Mouse (Mus musculus) heart, embryonic 14.5 days (tissue): ENCODE measurements around the gene Cks1b. TPM values are rescaled to one million over a fixed set of nuclear protein-coding genes. Genes with fewer than 3 reads are reported as not detected.

Source experiments
- ATAC-seq: fragments of 200-750 bp; cut with Nextera tagmentation; 2 replicates; pipeline ENCODE4 v1.8.0; 2017; ENCODE audit warnings: low read depth, moderate TSS enrichment; ENCODE audit not compliant: insufficient number of reproducible peaks, insufficient read depth, low FRiP score
- H3K27ac ChIP-seq, 2 experiments: fragments of 200-500 bp in 1 of 2; fragments of 300-500 bp in 1 of 2; sonication (generic) in 1 of 2; replicated peaks in 1 of 2; 2 replicates each; pipeline ENCODE4 v1.5.1; 2012 to 2014; ENCODE audit warnings: low read depth in 2 of 2, low read length in 2 of 2, control low read depth in 1 of 2, mild to moderate bottlenecking in 1 of 2, mixed read lengths in 1 of 2; ENCODE audit not compliant: control insufficient read depth in 1 of 2, insufficient read depth in 1 of 2
- H3K27me3 ChIP-seq: fragments of 300-500 bp; sonication (generic); 2 replicates; pipeline ENCODE4 v1.6.1; 2014; ENCODE audit warnings: mild to moderate bottlenecking, low read length, control low read depth; ENCODE audit not compliant: control insufficient read depth, insufficient read depth
- H3K36me3 ChIP-seq: fragments of 300-500 bp; sonication (generic); 2 replicates; pipeline ENCODE4 v1.6.1; 2014; ENCODE audit warnings: mild to moderate bottlenecking, control low read depth, low read length, mixed read lengths; ENCODE audit not compliant: control insufficient read depth, insufficient read depth
- H3K4me1 ChIP-seq, 2 experiments: fragments of 200-500 bp in 1 of 2; fragments of 300-500 bp in 1 of 2; sonication (generic) in 1 of 2; 2 replicates each; pipeline ENCODE4 v1.6.1; 2012 to 2014; ENCODE audit warnings: low read length in 2 of 2, control low read depth in 1 of 2, mixed read lengths in 1 of 2; ENCODE audit not compliant: control insufficient read depth in 2 of 2, insufficient read depth in 2 of 2
- H3K4me2 ChIP-seq: fragments of 300-500 bp; sonication (generic); 2 replicates; pipeline ENCODE4 v1.6.1; 2014; ENCODE audit warnings: mild to moderate bottlenecking, low read length
- H3K4me3 ChIP-seq, 2 experiments: fragments of 200-500 bp in 1 of 2; fragments of 300-500 bp in 1 of 2; sonication (generic) in 1 of 2; 2 replicates each; pipeline ENCODE4 v1.5.1; 2012 to 2014; ENCODE audit warnings: low read length in 2 of 2, mild to moderate bottlenecking in 2 of 2, control low read depth in 1 of 2, low read depth in 1 of 2, moderate library complexity in 1 of 2; ENCODE audit not compliant: control insufficient read depth in 1 of 2, insufficient read depth in 1 of 2
- H3K9ac ChIP-seq: fragments of 300-500 bp; sonication (generic); 2 replicates; pipeline ENCODE4 v1.6.1; 2014; ENCODE audit warnings: mild to moderate bottlenecking, low read length
- H3K9me3 ChIP-seq: fragments of 300-500 bp; sonication (generic); 2 replicates; pipeline ENCODE4 v1.6.1; 2016; ENCODE audit warnings: low read length, control low read depth; ENCODE audit not compliant: control insufficient read depth
- WGBS: fragments of 180-500 bp; shearing (Covaris S2); extraction: QIAGEN DNeasy Blood & Tissue Kit; methylation state at CpG from one replicate; pipeline ENCODE4 v1.1.7; 2014; 5-methylcytosine and 5-hydroxymethylcytosine counted together
- polyA plus RNA-seq: library from polyadenylated mRNA; unstranded; fragments of >200 nt; fragmentation: Nextera tagmentation; extraction: Ambion mirVana; gene quantifications from 2 replicates; pipeline ENCODE4 v1.2.1, GENCODE M21; 2014

The Cks1b gene
- 354 and 368 TPM in 2 replicates for polyA plus RNA-seq

DNA sequence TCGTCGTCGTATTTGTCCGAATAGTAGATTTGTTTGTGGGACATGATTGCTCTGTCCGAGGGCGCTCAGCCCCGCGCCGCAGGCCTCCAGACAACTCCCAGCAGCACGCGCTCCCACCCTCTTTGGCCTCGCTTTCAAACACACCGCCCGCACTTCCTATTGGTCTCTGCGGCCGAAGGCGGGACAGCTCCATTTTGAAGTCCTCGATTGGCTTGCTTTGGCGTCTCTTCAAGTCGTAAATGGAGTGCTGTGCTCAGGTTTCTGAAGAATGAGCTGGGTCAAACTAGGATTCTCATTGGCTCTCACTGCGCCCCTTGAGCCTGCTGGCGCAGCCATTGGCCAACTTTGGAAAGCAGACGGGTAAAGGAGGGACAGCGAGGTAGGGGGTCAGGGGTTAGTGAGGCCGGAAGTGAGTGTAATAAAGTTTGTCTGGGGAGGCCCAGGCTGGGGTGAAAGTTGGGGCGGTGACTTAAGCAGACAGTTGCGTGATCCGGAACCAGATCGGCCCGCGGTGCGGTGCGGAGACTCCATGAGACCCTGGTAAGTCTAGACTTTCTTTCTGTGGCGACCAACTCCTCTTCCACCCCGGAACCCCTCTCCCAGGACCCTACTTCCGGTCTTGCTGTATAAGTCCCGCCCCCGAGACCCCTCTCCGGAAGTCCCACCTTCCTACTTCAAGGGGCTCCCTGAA is at the start of gene Cks1b, which contains the start of gene Shc1:
Gene Cks1b (minus strand): TSS at position 214 of the 691 bp plus-strand sequence.
Gene Shc1 (plus strand): TSS at position 274 of the 691 bp plus-strand sequence.
- Histone ChIP-seq H3K27ac (peak within 1 kb of the TSS; percentile 91 to 99), H3K4me1 (peaks cover 14 to 41% of the 10 kb centered on the region in 2 experiments), H3K36me3 (peaks cover 33% of the 10 kb centered on the region)

DNA sequence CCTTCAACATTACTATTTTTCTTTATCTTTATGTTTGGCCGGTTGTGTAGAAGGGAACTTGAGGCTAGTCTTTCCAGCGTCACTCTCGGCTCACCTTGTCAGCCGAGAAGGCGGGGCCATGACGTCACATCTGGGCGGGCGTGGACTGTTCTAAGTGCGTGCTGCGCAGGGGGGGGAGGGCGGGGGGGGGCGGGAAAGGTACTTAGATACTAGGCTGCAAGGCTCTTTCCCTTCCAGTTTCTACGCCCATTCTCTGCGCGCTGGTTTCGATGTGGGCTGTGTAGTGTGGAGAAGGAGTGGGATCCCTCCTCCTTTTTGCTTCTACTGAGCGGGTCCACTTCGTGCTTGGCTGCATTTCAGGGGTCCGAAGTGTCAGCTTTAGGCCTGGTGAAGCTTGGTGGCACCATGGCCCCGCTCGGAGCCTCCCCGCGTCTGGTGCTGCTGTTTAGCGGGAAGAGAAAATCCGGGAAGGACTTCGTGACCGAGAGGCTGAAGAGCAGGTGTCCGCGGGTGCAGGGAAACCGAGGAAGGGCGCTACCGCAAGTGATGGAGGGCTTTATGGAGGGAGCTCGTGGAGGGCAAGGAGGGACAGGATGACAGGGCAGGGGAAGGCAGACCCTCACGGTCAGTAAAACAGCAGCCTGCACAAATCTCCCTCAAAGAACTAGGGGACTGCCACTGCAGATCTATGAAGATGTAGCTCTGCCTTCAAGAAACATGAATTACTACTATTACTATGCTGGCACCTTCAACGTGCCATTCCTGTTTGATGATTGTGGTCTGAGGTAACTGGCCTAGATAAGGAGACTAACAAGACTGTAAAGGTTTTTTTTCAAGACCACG is 41.0 kb upstream of the Cks1b start:
- Histone ChIP-seq H3K27ac (peak overlapping the region; percentile 86 to 87), H3K4me2 (peak overlapping the region; percentile 64), H3K9me3 (no peaks in the 10 kb centered on the region), H3K4me1 (peaks cover 5 to 22% of the 10 kb centered on the region in 2 experiments; a peak in 3 of 4 replicates), H3K9ac (peak overlapping the region; percentile 81), H3K27me3 (no peaks in the 10 kb centered on the region), H3K36me3 (0 out of 2 replicates have a peak, but pooled peaks cover 5% of the 10 kb centered on the region), H3K4me3 (peak overlapping the region; percentile 64 to 78)
- ATAC-seq, result peak; percentile 83
- under 1% methylated on average over 36 of the region's 36 CpGs for WGBS

More for the DNA sequence above, at the start of gene Cks1b, which contains the start of gene Shc1:
- Histone ChIP-seq H3K4me3 (peak within 1 kb of the TSS; percentile 59 to 75), H3K9ac (peak within 1 kb of the TSS; percentile 84), H3K27me3 (no peaks in the 10 kb centered on the region), H3K4me2 (peak within 1 kb of the TSS; percentile 87), H3K9me3 (no peaks in the 10 kb centered on the region)
- peak; percentile 89 for ATAC-seq
- under 1% methylated on average over 39 of the region's 39 CpGs for WGBS

DNA sequence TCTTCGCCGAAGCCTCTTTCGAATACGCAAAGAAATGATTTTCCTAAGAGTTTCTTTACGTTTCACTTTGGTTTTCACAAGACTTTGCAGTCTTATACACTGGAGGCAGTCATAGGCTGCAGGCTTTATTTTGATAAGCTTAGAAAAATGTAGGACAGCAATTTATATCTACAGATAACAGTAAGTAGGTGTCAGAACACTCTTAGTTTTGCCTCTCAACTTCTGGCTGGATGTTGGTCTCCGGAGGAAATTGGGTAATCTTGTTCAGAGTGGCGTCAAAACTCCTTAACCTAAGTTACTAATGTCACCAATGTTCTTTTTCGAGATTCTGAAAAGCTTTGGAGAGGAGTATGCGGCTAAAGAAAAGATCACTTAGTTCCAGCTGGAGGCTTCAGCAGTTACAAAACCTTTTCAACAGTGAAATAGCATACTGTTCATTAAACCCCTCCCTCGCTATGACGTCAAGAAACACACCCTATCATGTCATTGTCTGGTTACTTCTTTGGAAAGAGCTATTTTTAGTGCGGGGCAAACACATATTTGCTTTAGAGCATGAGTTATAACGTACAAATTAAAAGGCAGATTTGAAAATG is 40.3 kb upstream of the Cks1b start:
- ATAC-seq, result no peak
- no peaks in the 10 kb centered on the region for H3K27me3 ChIP-seq
- peaks cover 5 to 22% of the 10 kb centered on the region in 2 experiments; a peak in 3 of 4 replicates for H3K4me1 ChIP-seq
- no peak overlapping the region; the same call in 1 of the 2 replicates for H3K9ac ChIP-seq
- H3K4me3 ChIP-seq, result peak overlapping the region in 1 of 2 experiments; percentile 64; a peak in 2 of 4 replicates
- H3K36me3 ChIP-seq, result 0 out of 2 replicates have a peak, but pooled peaks cover 3% of the 10 kb centered on the region
- H3K27ac ChIP-seq, result peak overlapping the region; percentile 12 to 86; a peak in 3 of 4 replicates
- H3K9me3 ChIP-seq, result no peaks in the 10 kb centered on the region
- WGBS, result 45% methylated on average over 13 of the region's 13 CpGs
- peak overlapping the region; percentile 64 for H3K4me2 ChIP-seq

DNA sequence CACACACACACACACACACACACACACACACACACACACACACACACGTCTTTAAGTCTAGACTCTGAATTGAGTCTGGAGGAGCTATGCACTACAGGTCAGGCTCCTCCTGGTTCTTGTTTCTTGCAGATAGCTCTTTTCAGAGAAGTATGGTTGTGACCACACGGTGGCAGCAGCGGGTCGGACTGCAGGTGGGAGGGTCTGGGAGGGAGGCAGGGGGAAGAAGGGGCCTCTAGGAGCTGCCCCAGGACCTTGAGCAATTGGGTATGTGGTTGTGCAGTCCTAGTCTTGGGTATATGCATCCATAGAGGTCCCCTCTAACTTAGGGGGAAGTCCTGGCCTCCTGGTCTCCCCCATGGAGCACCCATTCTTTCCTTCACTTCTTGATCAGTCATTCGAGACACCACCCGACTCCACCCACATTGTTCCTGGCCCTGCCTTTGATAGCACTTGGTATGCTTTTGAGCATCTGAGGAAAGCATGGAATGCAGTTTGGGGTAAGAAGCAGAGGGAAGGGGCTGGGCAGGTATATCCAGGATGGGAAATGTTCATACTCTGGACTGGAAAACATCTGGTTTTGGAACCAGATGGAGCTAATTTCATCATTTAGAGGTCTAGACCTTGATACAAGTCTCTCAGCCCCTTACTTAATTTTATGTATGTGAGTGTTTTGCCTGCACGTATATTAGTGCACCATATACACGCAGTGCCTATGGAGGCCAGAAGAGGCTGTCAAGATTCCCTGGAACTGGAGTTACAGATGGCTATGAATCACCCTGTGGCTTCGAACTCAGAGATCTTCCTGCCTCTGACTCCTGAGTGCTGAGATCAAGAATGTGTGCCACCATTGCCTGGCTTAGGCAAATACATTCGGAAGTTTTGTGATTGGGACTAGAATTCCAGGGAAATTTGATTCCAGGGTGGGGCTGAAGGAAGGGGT is 38.8 kb upstream of the Cks1b start:
- no peak overlapping the region for H3K4me2 ChIP-seq
- peaks cover 5 to 22% of the 10 kb centered on the region in 2 experiments; a peak in 3 of 4 replicates for H3K4me1 ChIP-seq
- no peak; the same call in 1 of the 2 replicates for ATAC-seq
- WGBS, result 41% methylated on average over 10 of the region's 10 CpGs
- no peak overlapping the region for H3K27ac ChIP-seq
- H3K36me3 ChIP-seq, result 0 out of 2 replicates have a peak, but pooled peaks cover 2% of the 10 kb centered on the region
- H3K4me3 ChIP-seq, result no peak overlapping the region
- H3K9me3 ChIP-seq, result no peaks in the 10 kb centered on the region
- no peak overlapping the region for H3K9ac ChIP-seq
- H3K27me3 ChIP-seq, result no peaks in the 10 kb centered on the region

DNA sequence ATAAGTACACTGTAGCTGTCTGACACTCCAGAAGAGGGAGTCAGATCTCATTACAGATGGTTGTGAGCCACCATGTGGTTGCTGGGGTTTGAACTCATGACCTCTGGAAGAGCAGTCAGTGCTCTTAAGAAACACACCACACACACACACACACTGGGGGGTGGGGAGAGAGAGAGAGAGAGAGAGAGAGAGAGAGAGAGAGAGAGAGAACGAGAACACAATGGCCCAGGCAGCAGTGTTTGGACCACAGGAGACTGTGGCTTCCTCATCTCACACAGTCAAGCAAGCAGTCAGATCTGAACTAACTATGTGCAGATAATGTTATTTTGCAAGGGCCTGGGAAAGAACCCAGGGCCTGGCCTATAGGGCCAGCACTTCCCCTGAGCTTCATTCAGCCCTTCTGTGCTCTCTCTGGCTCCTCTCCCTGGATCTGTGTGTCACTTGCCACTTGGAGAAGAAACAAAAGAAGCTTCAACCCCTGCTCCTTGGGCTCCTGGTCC is 37.7 kb upstream of the Cks1b start:
- no peak overlapping the region for H3K27ac ChIP-seq
- H3K9me3 ChIP-seq, result no peaks in the 10 kb centered on the region
- 88% methylated on average over 1 of the region's 1 CpGs for WGBS
- H3K4me3 ChIP-seq, result no peak overlapping the region
- H3K9ac ChIP-seq, result no peak overlapping the region
- no peaks in the 10 kb centered on the region for H3K36me3 ChIP-seq
- H3K4me1 ChIP-seq, result peaks cover 15 to 29% of the 10 kb centered on the region in 2 experiments; a peak in 3 of 4 replicates
- ATAC-seq, result no peak
- H3K27me3 ChIP-seq, result no peaks in the 10 kb centered on the region
- H3K4me2 ChIP-seq, result no peak overlapping the region

DNA sequence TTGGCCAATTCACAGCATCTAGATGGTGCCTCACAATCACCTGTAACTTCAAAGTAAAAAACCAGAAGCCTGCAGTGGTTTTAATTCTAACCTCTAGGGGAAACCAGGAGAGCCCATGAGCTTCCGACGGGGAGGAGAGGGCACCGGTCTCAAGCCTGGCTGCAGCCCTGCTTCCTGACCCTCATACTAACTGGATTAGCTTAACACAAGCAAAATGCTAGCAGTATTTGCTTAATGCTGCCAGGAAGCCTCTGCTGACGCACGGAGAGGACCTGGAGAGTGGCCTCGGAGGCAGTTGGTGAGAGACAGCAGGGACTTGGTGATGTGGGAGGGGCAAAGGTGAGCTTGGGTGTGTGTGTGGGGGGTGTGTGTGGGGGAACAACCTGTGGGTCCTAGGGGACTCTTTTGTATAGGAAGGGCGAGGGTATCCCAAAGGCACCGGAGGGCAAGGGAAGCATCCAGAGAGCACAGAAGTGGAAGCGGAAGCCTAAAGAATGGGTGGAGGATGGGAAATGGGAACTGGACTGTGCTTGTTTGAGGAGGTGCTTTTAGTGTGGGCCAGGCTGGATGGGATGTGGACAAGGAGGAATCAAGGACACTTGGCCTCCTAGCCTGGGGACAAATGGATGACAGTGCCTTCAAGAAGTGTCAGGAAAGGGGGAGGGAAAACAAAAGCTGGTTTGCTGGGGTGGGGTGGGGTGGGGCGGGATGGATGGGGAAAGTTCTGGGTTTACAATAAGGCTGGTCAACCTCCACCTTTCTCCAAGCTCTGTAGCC is 36.4 kb upstream of the Cks1b start, which contains the start of gene Pmvk:
Gene Pmvk (plus strand): TSS at position 141 of the 777 bp plus-strand sequence.
- H3K4me1 ChIP-seq, result peaks cover 20 to 27% of the 10 kb centered on the region in 2 experiments; a peak in 3 of 4 replicates
- H3K27me3 ChIP-seq, result no peaks in the 10 kb centered on the region
- no peak within 1 kb of the TSS for H3K4me2 ChIP-seq
- 0 out of 2 replicates have a peak, but pooled peaks cover 4% of the 10 kb centered on the region for H3K36me3 ChIP-seq
- WGBS, result 51% methylated on average over 10 of the region's 10 CpGs
- H3K4me3 ChIP-seq, result no peak within 1 kb of the TSS
- H3K9me3 ChIP-seq, result no peaks in the 10 kb centered on the region
- no peak within 1 kb of the TSS for H3K27ac ChIP-seq
- ATAC-seq, result no peak
- no peak within 1 kb of the TSS for H3K9ac ChIP-seq
